Mouse (Mus musculus) stomach, postnatal 0 days (tissue): ENCODE data around the gene Sergef.

ENCODE experiments used
- CTCF ChIP-seq: IDR thresholded peaks from 2 replicates; pipeline ENCODE4 v1.5.1; 2016; ENCODE audit warnings: antibody characterized with exemption, low read depth, mild to moderate bottlenecking, moderate library complexity
- EP300 ChIP-seq: optimal IDR thresholded peaks from 2 replicates; pipeline ENCODE3; 2016; ENCODE audit warnings: antibody characterized with exemption

DNA sequence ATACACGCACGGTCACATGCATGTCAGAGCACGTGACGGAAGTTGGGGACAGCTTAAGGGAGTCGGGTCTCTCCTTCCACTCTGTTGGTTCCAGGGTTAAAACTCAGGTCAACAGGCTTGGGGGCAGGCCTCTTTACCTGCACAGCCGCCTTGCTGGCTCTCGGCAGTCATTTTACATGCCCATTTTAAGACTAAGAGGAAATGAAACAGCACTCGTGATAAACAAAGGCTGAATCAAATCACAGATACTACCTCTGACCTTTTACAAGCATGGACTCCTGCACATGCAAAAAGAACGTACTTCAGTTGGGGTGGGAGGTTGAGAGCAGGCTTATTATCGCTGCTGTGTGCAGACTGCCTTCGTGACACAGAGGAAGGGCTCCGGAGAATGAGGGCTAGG is 50.4 kb downstream of the Sergef start:
- TF ChIP-seq CTCF (no peak), EP300 (no peak)
